Mouse (Mus musculus): ENCODE measurements around the gene Borcs5. TPM values are rescaled to one million over a fixed set of nuclear protein-coding genes. Genes with fewer than 3 reads are reported as not detected.
A peak's percentile ranks its signal among the peaks of the same experiment; 100 is the strongest.

Borcs5 gene
- total RNA-seq (2021) (10 to 100 TPM; 11.9 to 20.5 TPM), polyA plus RNA-seq (2012; rRNA removed) (53.5 and 57.0 TPM in 2 replicates)
- long read RNA-seq, transcript Borcs5-201 (4 exons, 1,764 nt), result major isoform, 20 of 21 reads
- long read RNA-seq, partial matches to known transcripts, result 0 of 21 reads
- long read RNA-seq, other reads (novel, unspliced or antisense), result 1 of 21 reads

GRCm38 (mm10) chr6:134639210-134639609, at the start of gene Borcs5:
Gene Borcs5 (plus strand): TSS chr6:134639510.
- no peak for DNase-seq

GRCm38 (mm10) chr6:134591614-134592013, 47.7 kb upstream of the Borcs5 start:
- no peak for DNase-seq

DNA sequence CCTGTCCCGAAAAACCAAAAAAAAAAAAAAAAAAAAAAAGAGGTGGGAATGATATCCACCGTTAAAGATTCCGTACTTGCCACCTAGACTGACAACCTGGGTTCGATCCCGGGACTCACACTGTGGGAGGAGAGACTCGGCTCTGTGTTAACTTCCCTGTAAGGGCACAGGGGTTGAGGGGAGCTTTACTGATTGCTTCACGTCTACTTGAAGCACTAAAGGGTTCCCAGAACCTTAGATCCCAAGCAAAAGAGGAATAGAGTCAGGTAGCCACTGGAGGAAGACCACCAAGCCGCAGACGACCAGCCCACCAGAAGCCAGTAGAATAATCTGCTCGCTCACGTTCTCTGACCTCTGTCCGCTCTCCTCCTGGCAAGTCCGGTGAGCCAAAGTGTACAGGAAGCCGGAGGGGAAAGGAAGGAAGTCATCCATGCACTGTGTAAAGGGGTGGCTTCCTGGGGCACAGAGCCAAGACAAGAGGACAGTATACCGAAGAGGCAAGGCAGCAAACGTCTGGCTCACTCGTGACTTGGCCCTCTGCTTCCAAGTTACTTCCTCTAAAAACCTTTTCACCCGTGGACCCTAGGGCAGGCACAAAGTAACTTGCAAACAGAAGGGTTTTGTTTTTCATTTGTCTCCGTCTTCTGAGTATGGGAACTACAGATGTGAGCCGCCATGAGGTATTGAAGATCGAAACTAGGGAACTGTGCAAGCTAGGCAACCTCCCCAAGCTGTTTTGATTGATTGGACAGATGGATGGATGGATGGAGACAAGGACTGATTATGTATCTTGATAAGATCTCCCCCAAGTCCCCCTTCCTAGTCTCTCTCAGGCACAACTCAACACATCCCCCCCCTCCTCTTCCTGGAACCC, 44.5 kb upstream of the Borcs5 start:
- peak; percentile 61 for DNase-seq

DNA sequence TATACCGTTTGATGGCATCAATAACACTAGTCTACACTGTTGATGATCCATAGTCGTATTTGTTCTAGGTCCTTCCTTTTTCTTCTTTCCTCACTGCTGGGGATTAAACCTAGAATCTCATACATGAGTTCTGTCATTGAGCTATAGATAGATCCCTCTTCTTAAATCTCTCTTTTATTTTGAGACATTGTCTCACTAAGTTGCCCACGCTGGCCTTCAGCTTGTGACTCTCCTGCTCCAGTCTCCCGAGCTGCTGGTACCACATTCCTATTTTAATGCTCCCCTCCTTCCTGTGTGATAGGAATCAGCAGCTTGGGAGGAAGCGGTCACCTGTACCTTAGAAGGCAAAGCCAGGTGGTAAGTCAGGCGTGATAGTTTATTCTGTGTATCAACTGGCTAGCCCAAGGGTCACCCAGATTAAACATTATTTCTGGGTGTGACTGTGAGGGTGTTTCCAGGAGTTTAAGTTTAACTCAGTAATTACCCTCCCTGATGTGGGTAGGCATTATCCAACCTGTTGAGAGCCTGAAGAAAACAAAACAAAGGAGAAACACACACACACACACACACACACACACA, 41.6 kb upstream of the Borcs5 start:
- DNase-seq, result no peak

GRCm38 (mm10) chr6:134599239-134599638, 40.1 kb upstream of the Borcs5 start:
- no peak for DNase-seq

GRCm38 (mm10) chr6:134601130-134601529, 38.2 kb upstream of the Borcs5 start:
- peak; percentile 13 for DNase-seq

- peak; percentile 32 for DNase-seq
Observed at GRCm38 (mm10) chr6:134601766-134602165, 37.5 kb upstream of the Borcs5 start.

GRCm38 (mm10) chr6:134602371-134603003, 36.8 kb upstream of the Borcs5 start:
- DNase-seq, result no peak

- no peak for DNase-seq
Observed at GRCm38 (mm10) chr6:134605196-134605595, 34.1 kb upstream of the Borcs5 start.

DNA sequence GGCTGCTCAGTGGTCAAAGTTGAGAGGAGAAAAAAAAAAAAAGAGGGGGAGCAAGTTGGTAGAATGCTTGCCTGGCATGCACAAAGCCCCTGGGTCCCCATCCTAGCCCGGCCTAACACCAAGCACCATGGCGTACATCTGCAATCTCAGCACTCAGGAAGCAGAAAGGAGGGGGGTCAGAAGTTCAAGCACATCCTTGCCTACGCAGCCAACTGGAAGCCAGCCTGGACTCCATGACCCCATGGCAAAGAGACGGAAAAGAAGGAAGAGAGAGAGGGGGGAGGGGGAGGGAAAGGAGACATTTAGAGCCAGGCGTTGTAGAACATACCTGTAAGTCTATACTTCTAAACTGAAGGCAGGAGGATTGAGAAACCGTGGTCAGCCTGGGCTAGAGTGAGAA, 32.8 kb upstream of the Borcs5 start:
- DNase-seq, result peak; percentile 24

DNA sequence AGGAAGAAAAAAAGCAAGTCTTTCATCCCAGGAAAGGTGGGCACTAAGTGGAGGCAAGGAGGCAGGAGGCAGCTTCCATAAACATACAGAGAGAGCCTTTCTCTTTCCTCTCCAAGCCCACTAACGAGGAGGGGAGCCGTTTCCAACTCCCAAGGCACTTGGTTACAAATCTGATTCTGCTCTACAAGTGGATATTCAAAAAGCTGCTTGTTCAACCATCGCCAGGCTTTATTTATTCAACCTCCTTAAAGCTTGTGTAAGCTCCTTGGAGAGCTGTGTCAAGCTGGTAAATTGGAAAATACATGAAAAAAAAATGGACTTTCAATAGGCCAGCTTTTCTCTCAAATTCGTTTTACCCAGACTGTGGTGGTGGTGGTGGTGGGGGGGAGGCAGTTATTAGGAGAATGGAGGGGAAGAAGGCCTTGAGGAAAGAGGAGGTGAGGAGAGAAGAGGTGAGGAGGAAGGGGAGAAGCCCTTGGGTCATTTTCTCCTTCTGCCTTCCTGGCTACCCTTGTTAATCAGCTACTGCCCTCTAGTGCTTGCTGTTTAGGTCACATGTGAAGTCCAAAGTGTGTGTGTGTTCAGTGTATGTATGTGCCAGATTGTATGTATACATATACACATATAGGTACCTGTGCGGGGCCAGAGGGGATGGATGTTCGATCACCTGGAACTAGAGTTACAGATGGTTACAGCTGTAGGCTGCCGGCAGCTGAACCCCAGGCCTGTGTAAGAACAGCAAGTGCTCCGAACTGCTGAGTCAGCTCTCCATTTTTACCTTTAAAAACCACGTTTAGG, 32.2 kb upstream of the Borcs5 start:
- DNase-seq, result peak; percentile 44

DNA sequence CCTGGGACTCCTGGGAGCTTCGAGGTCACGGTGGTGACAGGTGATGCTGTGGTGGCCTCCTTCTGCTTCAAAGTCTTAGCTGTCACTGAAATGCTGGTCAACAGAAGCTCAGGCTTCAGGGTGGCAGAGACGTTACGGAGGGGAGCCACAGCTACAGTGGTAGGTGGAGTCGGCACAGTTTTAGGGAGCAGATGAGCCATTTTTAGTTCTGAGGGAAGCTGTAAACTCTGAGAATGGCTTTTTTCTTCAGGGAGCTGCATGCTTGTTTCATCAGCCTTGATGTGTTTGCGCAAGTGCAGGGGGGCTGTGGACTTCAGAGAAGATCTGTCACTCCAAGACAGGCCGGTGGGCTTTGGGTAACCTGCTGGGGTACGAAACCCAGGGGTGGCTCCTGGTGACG, 28.9 kb upstream of the Borcs5 start:
- DNase-seq, result no peak

- DNase-seq, result no peak
Observed at GRCm38 (mm10) chr6:134611896-134612295, 27.4 kb upstream of the Borcs5 start.

- DNase-seq, result no peak
Observed at GRCm38 (mm10) chr6:134614322-134614721, 25.0 kb upstream of the Borcs5 start.

- peak; percentile 89 for DNase-seq
Observed at GRCm38 (mm10) chr6:134614723-134615648, 24.3 kb upstream of the Borcs5 start.

DNA sequence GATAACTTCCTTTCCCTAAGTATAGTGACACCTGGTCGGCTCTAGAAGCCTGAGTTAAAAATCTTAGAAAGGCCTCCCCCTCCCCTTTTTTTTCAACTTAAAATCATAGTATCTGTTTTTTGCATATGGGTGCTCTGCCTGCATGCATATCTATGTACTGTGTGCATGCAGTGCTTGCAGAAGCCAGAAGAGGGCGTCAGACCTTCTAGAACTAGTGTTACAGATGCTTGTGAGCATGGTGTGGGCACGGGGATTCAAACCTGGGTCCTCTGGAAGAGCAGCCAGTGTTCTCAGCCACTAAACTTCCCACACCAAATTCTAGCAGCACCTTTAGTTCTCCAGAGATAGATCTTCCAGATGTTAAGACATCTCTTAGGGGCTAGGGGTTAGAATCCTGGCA, 21.7 kb upstream of the Borcs5 start:
- DNase-seq, result no peak

- DNase-seq, result no peak
Observed at GRCm38 (mm10) chr6:134620129-134620528, 19.2 kb upstream of the Borcs5 start.

DNA sequence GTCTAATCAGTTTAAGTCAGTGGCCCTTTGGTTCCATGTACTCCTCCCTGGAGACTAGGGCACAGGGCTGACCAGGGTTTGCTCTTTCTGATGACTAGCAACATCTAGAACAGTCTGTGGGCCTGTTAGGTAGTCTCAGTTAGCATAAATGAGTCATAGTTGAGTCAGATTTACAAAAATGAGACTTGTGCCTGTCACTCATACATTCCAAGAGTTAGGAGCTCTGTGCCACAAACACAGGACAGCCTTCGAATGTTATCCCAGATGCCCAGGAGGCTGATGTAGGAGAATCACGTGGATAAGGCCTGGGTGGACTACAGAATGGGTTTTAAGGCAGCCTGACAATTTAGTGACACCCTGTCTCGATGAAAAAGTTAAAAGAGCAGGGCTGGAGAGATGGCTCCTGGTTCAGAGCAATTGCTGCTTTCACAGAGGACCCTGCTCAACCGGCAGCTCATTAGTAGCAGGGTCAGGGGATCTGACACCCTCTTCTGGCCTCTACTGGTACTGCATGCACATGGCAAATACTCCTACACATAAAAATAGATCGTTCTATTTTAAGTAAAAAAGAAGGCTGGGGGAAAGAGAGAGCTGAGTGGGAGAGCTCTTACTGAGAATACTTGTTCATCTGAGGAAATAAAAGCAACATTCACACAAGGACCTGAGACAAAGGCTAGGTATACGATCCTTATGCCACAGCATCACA, 18.3 kb upstream of the Borcs5 start:
- DNase-seq, result peak; percentile 9

DNA sequence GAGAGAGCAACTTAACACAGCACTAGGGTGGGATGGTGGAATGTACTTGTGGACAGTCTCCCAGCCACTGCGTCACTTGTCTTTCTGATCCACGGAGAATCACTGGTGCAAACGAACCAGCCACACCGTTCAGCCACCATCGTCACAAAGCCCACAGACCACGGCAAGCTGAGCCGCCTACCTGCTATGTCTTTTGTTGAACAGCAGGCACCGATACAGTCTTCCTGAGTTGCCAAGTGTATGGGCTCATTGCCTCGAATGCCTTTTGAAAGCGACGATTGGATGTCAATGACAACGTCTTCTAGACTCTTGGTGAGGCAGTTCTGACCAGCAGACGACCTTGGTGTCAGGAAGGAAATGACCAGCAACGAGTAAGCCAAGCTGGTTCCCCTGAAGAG, 17.8 kb upstream of the Borcs5 start:
- DNase-seq, result no peak

DNA sequence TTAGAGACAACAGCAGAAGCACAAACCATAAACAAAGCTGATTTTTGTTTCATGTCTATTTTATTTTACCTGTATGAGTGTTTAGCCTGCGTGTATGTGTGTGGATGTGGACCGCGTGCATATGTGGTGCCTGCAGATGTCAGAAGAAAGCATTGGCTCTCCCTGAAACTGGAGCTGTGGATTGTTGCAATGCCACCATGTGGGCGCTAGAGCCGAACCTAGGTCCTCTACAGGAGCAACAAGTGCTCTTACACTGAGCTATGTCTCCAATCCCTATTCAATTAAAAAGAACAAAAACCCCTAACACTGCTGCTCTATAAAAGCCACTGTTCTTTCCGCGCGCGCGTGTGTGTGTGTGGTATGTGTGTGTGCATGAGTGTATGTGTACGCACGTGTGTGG, 13.9 kb upstream of the Borcs5 start:
- DNase-seq, result no peak
